Mouse (Mus musculus): ENCODE data around the gene Llcfc1. TPM values are rescaled to one million over a fixed set of nuclear protein-coding genes. Genes with fewer than 3 reads are reported as not detected.

Gene Llcfc1
- not detected in 3 replicates for total RNA-seq (2017)

GRCm38 (mm10) chr6:41684131-41684530 is at the start of gene Llcfc1:
TSS of gene Llcfc1 (plus strand) at chr6:41684431.
- ATAC-seq (replicated peaks; ENCODE audit: insufficient number of reproducible peaks, low FRiP score, low TSS enrichment, poor library complexity, severe bottlenecking): no peak

DNA sequence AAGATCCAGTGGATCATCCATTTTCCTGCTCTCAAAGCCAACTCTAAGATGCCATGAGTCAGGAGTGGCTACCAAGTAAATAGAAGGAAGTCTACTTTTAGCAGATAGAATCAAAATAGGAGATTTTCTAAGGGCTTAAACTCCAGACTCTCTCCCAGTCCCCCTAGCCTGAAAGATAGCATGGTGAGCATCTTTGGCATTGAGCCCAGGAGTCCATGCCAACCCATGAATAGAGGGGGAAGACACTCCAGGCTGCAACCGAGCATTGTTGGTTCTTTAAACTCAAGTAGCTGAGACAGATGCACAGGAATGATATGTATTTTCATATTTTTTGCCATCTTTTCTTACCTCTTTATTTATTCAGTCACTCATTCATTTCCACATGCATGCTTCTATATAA is 49.0 kb upstream of the Llcfc1 start:
- ATAC-seq (replicated peaks; ENCODE audit: insufficient number of reproducible peaks, low FRiP score, low TSS enrichment, poor library complexity, severe bottlenecking): no peak

GRCm38 (mm10) chr6:41636178-41636577 is 48.1 kb upstream of the Llcfc1 start, which contains the start of gene Trpv6:
TSS of gene Trpv6 (minus strand) at chr6:41636405.
- ATAC-seq (replicated peaks; ENCODE audit: insufficient number of reproducible peaks, low FRiP score, low TSS enrichment, poor library complexity, severe bottlenecking): no peak

- ATAC-seq (replicated peaks; ENCODE audit: insufficient number of reproducible peaks, low FRiP score, low TSS enrichment, poor library complexity, severe bottlenecking): no peak
Observed at GRCm38 (mm10) chr6:41637393-41637792, 46.8 kb upstream of the Llcfc1 start.

- no peak for ATAC-seq (replicated peaks; ENCODE audit: insufficient number of reproducible peaks, low FRiP score, low TSS enrichment, poor library complexity, severe bottlenecking)
Observed at GRCm38 (mm10) chr6:41637927-41638506, 46.2 kb upstream of the Llcfc1 start.

- no peak for ATAC-seq (replicated peaks; ENCODE audit: insufficient number of reproducible peaks, low FRiP score, low TSS enrichment, poor library complexity, severe bottlenecking)
Observed at GRCm38 (mm10) chr6:41640449-41640848, 43.8 kb upstream of the Llcfc1 start.

- no peak for ATAC-seq (replicated peaks; ENCODE audit: insufficient number of reproducible peaks, low FRiP score, low TSS enrichment, poor library complexity, severe bottlenecking)
Observed at GRCm38 (mm10) chr6:41641173-41641866, 42.9 kb upstream of the Llcfc1 start.

DNA sequence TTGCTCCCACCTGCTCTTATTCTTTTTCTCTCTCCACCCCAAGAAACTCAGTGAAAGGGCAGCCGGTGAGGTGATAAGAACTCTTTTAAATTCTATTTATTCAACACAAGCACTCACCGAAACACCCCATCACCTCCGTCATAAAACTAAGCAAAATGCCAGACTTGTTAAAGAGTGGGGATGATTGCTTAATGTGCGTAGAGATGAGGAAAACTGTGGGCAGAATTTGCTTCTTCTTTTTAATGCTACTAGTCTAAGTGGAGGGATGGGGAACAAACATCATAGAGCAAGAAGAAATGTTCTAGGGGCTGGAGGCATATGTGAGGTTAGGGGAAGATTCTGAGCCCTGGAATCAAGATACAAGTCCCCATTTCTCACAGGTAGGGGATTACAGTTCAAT is 41.5 kb upstream of the Llcfc1 start:
- no peak for ATAC-seq (replicated peaks; ENCODE audit: insufficient number of reproducible peaks, low FRiP score, low TSS enrichment, poor library complexity, severe bottlenecking)

DNA sequence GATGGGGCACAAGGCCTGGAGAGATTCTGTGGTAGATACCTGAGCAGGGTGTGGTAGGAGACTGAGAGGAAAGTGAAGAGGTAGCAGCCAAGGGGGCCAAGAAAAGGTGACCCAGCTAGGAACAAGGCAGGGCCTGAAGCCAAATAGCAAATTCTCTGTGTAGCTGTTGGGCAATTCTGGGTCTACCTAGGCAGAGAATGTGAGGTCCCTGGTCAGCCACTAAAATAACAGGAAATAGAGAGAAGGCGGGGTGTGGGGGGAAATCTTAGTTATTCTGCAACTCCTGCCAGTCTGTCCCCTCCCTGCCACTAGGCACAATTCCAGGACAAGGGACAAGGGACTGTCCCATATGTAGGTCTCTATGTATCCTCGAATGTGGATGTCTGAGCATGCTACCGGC is 41.0 kb upstream of the Llcfc1 start:
- ATAC-seq (replicated peaks; ENCODE audit: insufficient number of reproducible peaks, low FRiP score, low TSS enrichment, poor library complexity, severe bottlenecking): no peak

- no peak for ATAC-seq (replicated peaks; ENCODE audit: insufficient number of reproducible peaks, low FRiP score, low TSS enrichment, poor library complexity, severe bottlenecking)
Observed at GRCm38 (mm10) chr6:41646220-41646619, 38.0 kb upstream of the Llcfc1 start.

DNA sequence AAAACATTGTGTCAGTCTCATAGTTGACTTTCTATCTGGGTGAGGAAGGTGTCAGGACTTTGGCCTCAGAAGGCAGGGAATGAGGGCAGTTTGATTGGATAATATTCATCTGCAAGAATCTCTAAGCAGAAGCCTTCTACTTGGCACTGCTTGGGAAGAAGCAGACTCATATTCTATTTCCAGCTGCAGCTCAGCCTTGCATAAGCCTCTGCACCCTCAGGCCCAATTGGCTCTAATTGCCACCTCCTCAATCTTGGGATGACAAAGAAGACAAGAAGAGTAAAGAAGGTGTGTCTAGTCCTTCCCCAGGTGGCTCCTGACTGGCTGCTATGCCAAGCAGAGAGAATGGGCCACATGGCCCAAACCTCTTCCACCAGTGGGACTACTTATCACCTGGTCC is 37.6 kb upstream of the Llcfc1 start:
- no peak for ATAC-seq (replicated peaks; ENCODE audit: insufficient number of reproducible peaks, low FRiP score, low TSS enrichment, poor library complexity, severe bottlenecking)

GRCm38 (mm10) chr6:41653173-41653572 is 31.1 kb upstream of the Llcfc1 start:
- ATAC-seq (replicated peaks; ENCODE audit: insufficient number of reproducible peaks, low FRiP score, low TSS enrichment, poor library complexity, severe bottlenecking): no peak

DNA sequence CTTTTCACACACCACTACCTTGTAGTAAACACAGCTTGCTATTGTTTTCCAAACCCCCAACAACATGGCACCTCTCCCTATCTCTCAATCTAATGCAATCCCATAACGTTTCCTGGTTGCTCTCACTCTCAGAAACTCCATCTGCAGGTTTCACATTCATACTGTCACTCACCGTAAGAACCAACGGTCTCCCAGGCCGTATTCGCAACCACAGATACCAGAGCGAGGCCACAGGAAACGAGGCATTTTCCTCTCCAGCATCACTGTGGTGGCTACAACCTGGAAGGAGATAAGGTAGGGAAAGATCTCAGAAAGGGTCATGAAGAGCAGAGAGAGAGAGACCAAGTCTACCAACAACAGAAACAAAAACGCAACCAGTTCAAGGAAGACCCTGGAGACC is 29.6 kb upstream of the Llcfc1 start:
- ATAC-seq (replicated peaks; ENCODE audit: insufficient number of reproducible peaks, low FRiP score, low TSS enrichment, poor library complexity, severe bottlenecking): no peak

DNA sequence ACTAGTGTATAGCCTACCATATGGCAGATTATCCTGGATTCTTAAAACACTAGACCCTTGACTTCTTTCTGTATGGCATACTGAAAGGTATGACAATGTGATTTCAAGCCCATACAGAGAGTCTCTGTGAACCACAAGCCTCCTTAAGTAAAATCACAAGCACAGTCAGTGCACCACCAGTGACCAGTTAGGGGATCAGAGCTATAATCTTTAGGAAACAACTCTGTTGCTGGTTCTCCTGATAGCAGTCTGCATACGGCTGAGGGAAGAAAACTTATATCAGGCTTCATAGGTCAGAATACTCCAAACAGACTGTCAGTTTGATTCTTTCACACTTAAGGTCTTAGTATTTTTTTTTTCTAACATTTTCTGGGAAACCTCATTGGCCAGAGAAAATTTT is 25.7 kb upstream of the Llcfc1 start:
- no peak for ATAC-seq (replicated peaks; ENCODE audit: insufficient number of reproducible peaks, low FRiP score, low TSS enrichment, poor library complexity, severe bottlenecking)

GRCm38 (mm10) chr6:41662320-41662719 is 21.9 kb upstream of the Llcfc1 start:
- no peak for ATAC-seq (replicated peaks; ENCODE audit: insufficient number of reproducible peaks, low FRiP score, low TSS enrichment, poor library complexity, severe bottlenecking)

GRCm38 (mm10) chr6:41676530-41676929 is 7.7 kb upstream of the Llcfc1 start:
- no peak for ATAC-seq (replicated peaks; ENCODE audit: insufficient number of reproducible peaks, low FRiP score, low TSS enrichment, poor library complexity, severe bottlenecking)

DNA sequence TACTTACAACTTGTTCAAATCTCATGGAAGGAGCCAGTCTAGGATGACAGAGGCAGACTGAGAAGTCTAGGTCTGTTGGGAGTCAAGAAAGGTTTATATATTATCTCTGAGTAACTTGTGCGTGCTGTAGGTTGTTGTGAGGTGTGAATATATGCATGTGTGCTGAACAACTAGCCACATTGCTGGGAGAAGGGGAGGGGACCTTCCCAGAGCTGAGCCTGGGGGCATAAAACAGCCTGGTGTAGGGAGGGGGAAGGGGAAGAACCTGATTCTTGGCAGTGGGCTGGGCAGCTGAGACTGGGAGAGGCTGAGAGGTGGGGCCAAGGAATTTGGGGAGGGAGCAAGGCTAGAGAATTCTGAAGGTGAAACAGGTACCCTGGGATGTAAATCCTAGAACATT is 3.6 kb upstream of the Llcfc1 start, which contains the start of gene Trpv5:
Trpv5 (minus strand) TSS at position 101 of the 400 bp plus-strand sequence.
- no peak for ATAC-seq (replicated peaks; ENCODE audit: insufficient number of reproducible peaks, low FRiP score, low TSS enrichment, poor library complexity, severe bottlenecking)

GRCm38 (mm10) chr6:41681656-41682055 is 2.6 kb upstream of the Llcfc1 start:
- no peak for ATAC-seq (replicated peaks; ENCODE audit: insufficient number of reproducible peaks, low FRiP score, low TSS enrichment, poor library complexity, severe bottlenecking)

- ATAC-seq (replicated peaks; ENCODE audit: insufficient number of reproducible peaks, low FRiP score, low TSS enrichment, poor library complexity, severe bottlenecking): no peak
Observed at GRCm38 (mm10) chr6:41684911-41685310, 680 bp downstream of the Llcfc1 start.

DNA sequence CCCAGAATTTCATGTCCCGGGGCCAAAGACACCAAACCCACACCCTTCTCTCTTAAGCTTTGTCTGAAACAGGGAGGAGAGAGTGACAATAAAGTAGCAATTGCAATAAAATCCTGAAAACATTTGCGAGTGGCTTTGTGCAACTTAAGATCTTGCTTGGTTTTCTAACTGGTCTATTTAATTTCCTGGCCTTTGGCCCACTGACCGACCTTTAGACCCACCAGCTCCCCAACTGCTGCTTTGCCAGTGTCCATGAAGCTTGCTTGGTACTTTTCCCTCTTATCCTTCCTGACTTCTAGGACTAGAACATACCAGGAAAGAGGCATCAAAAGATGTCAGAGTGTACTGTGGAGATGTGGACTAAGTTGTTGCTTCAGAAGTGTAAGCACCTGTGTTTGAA is 1.4 kb downstream of the Llcfc1 start:
- no peak for ATAC-seq (replicated peaks; ENCODE audit: insufficient number of reproducible peaks, low FRiP score, low TSS enrichment, poor library complexity, severe bottlenecking)
